Mouse (Mus musculus) forebrain, embryonic 16.5 days (tissue): ENCODE results near the gene Glul. TPM values are rescaled to one million over a fixed set of nuclear protein-coding genes. Genes with fewer than 3 reads are reported as not detected.
A peak's percentile ranks its signal among the peaks of the same experiment; 100 is the strongest.
"Not testable (repeated sequence)": the region's sequence is repeated elsewhere in the genome, so short reads cannot be mapped to it uniquely, and the experiment has no call there.

Experiments
- ATAC-seq: fragments of 200-750 bp; cut with Nextera tagmentation; 2 replicates; pipeline ENCODE4 v1.8.0; 2017; ENCODE audit warnings: mild to moderate bottlenecking, moderate library complexity
- H3K27ac ChIP-seq: fragments of 300-500 bp; sonication (generic); 2 replicates; pipeline ENCODE4 v1.5.1; 2014; ENCODE audit warnings: low read length, control low read depth
- H3K27me3 ChIP-seq: fragments of 300-500 bp; sonication (generic); replicated peaks from 2 replicates; pipeline ENCODE4 v1.6.1; 2014; ENCODE audit warnings: low read length; ENCODE audit not compliant: control insufficient read depth, insufficient read depth
- H3K36me3 ChIP-seq: fragments of 300-500 bp; sonication (generic); 2 replicates; pipeline ENCODE4 v1.6.1; 2014; ENCODE audit not compliant: control insufficient read depth, insufficient read depth
- H3K4me1 ChIP-seq: fragments of 300-500 bp; sonication (generic); replicated peaks from 2 replicates; pipeline ENCODE4 v1.6.1; 2014; ENCODE audit warnings: low read length; ENCODE audit not compliant: control insufficient read depth, insufficient read depth
- H3K4me2 ChIP-seq: fragments of 300-500 bp; sonication (generic); 2 replicates; pipeline ENCODE4 v1.6.1; 2014; ENCODE audit warnings: mild to moderate bottlenecking, low read length, control low read depth
- H3K4me3 ChIP-seq: fragments of 300-500 bp; sonication (generic); replicated peaks from 2 replicates; pipeline ENCODE4 v1.5.1; 2014; ENCODE audit warnings: mild to moderate bottlenecking, low read length, control low read depth
- H3K9ac ChIP-seq: fragments of 300-500 bp; sonication (generic); replicated peaks from 2 replicates; pipeline ENCODE4 v1.6.1; 2014; ENCODE audit warnings: low read depth, low read length, control low read depth
- H3K9me3 ChIP-seq: fragments of 300-500 bp; sonication (generic); 2 replicates; pipeline ENCODE4 v1.6.1; 2016; ENCODE audit warnings: low read length; ENCODE audit not compliant: control insufficient read depth
- WGBS: fragments of 180-500 bp; shearing (Covaris S2); extraction: QIAGEN DNeasy Blood & Tissue Kit; methylation state at CpG from one replicate; pipeline ENCODE4 v1.1.7; 2014; 5-methylcytosine and 5-hydroxymethylcytosine counted together
- polyA plus RNA-seq: library from polyadenylated mRNA; unstranded; fragments of >200 nt; fragmentation: Nextera tagmentation; extraction: Ambion mirVana; gene quantifications from 2 replicates; pipeline ENCODE4 v1.2.1, GENCODE M21; 2015

Glul gene
- polyA plus RNA-seq, result 114 and 137 TPM in 2 replicates

- H3K9me3 ChIP-seq, result no peaks in the 10 kb centered on the region
- peak within 1 kb of the TSS; percentile 66 for H3K4me2 ChIP-seq
- peak; percentile 96 for ATAC-seq
- peak within 1 kb of the TSS; percentile 97 for H3K27ac ChIP-seq
- WGBS, result under 1% methylated on average over 48 of the region's 51 CpGs
- H3K4me1 ChIP-seq, result peaks cover 30% of the 10 kb centered on the region
- H3K9ac ChIP-seq, result peak within 1 kb of the TSS; percentile 79
- peak within 1 kb of the TSS; percentile 83 for H3K4me3 ChIP-seq
- peaks cover 8% of the 10 kb centered on the region for H3K36me3 ChIP-seq
- no peaks in the 10 kb centered on the region for H3K27me3 ChIP-seq
Measured at GRCm38 (mm10) chr1:153899731-153900380, at the start of gene Glul, which contains the start of gene Teddm2. Gene Glul (plus strand): TSS chr1:153899944. Gene Teddm2 (minus strand): TSS chr1:153900228.

- not testable (repeated sequence) for H3K27me3 ChIP-seq
Measured at GRCm38 (mm10) chr1:153852696-153853095, 47.0 kb upstream of the Glul start.

DNA sequence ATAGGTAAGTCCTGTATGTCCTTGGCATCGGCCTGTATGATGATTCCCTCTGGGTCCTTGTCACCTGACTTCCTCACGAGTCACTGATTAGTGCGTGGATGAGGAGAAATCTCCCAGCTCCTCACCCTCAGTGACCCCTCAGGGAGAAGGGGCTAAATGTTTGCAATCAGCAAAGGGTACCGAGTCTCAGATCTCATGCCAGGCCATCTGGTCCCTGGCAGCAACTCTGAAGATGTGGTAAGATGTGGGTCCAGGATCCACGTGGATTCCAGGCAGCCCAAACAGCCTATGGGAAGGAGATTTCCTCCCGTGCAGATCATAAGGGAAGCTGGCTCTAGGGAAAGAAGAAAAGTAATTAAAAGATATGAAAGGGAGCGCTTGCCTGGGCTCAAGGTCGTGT, 43.8 kb upstream of the Glul start:
- Histone ChIP-seq H3K27me3 (no peaks in the 10 kb centered on the region), H3K27ac (no peak overlapping the region), H3K9ac (no peak overlapping the region), H3K4me2 (no peak overlapping the region), H3K9me3 (no peaks in the 10 kb centered on the region), H3K4me3 (no peak overlapping the region), H3K36me3 (no peaks in the 10 kb centered on the region), H3K4me1 (no peaks in the 10 kb centered on the region)
- no peak for ATAC-seq
- WGBS, result 82% methylated on average over 8 of the region's 8 CpGs

More at GRCm38 (mm10) chr1:153852696-153853095, 47.0 kb upstream of the Glul start:
- ATAC-seq, H3K4me1 ChIP-seq, H3K27ac ChIP-seq, H3K4me3 ChIP-seq, H3K9ac ChIP-seq, H3K36me3 ChIP-seq, H3K4me2 ChIP-seq, H3K9me3 ChIP-seq: not testable (repeated sequence)
- 89% methylated on average over 7 of the region's 7 CpGs for WGBS

GRCm38 (mm10) chr1:153874045-153874444, 25.7 kb upstream of the Glul start, which contains the start of gene Teddm1b:
Gene Teddm1b (plus strand): TSS chr1:153874345.
- no peaks in the 10 kb centered on the region for H3K9me3 ChIP-seq
- WGBS, result 87% methylated on average over 6 of the region's 6 CpGs
- H3K9ac ChIP-seq, result no peak within 1 kb of the TSS
- H3K27ac ChIP-seq, result no peak within 1 kb of the TSS
- no peaks in the 10 kb centered on the region for H3K4me1 ChIP-seq
- no peak within 1 kb of the TSS for H3K4me2 ChIP-seq
- H3K27me3 ChIP-seq, result no peaks in the 10 kb centered on the region
- H3K36me3 ChIP-seq, result no peaks in the 10 kb centered on the region
- ATAC-seq, result no peak
- no peak within 1 kb of the TSS for H3K4me3 ChIP-seq

- not testable (repeated sequence) for H3K36me3 ChIP-seq, H3K27me3 ChIP-seq, H3K4me2 ChIP-seq, ATAC-seq, H3K9me3 ChIP-seq, H3K9ac ChIP-seq, H3K4me3 ChIP-seq, H3K27ac ChIP-seq, H3K4me1 ChIP-seq
- 92% methylated on average over 17 of the region's 17 CpGs for WGBS
Measured at GRCm38 (mm10) chr1:153880391-153880790, 19.4 kb upstream of the Glul start.

DNA sequence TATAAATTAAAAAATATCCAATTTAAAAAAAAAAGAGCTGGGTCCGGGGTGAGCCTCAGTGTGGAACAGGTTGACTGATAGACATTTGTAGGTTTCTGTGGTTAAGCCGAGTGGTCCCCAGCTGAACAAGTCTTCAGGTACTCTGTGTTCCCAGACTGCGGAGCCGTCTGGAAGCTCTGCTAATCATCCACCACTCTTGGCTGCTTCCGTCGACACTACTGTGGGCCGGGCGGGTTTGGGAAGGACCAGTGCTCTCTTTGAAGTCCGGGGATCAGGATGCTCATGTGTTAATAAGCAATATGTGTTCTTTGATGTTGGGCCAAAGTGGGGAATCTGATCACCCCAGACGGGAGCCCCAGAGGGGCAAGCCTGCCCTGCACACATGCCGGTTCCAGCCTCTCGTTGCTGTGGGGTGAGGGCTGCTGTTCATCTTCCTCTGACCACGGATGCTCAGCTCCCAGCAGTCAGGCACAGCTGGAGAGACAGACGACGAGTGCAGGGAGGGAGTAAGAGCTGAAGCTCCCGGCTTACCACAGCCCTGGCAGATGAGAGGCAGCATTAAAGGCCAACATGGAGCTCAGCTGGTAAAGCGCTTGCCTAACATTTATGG, 13.6 kb upstream of the Glul start:
- no peak overlapping the region for H3K4me2 ChIP-seq
- no peaks in the 10 kb centered on the region for H3K9me3 ChIP-seq
- no peaks in the 10 kb centered on the region for H3K27me3 ChIP-seq
- 39% methylated on average over 17 of the region's 17 CpGs for WGBS
- no peak overlapping the region for H3K9ac ChIP-seq
- H3K27ac ChIP-seq, result no peak overlapping the region
- H3K4me1 ChIP-seq, result no peaks in the 10 kb centered on the region
- H3K36me3 ChIP-seq, result no peaks in the 10 kb centered on the region
- H3K4me3 ChIP-seq, result no peak overlapping the region
- no peak; the same call in 1 of the 2 replicates for ATAC-seq

GRCm38 (mm10) chr1:153890121-153890520, 9.6 kb upstream of the Glul start:
- Histone ChIP-seq H3K27ac (no peak overlapping the region), H3K9ac (no peak overlapping the region), H3K9me3 (no peaks in the 10 kb centered on the region), H3K4me3 (no peak overlapping the region), H3K4me2 (no peak overlapping the region), H3K4me1 (peaks cover 6% of the 10 kb centered on the region), H3K36me3 (no peaks in the 10 kb centered on the region), H3K27me3 (no peaks in the 10 kb centered on the region)
- WGBS, result 97% methylated on average over 10 of the region's 10 CpGs
- no peak for ATAC-seq

GRCm38 (mm10) chr1:153891442-153891841, 8.3 kb upstream of the Glul start, which contains the start of gene Teddm1a:
Gene Teddm1a (plus strand): TSS chr1:153891742.
- H3K27ac ChIP-seq, result no peak within 1 kb of the TSS
- peaks cover 9% of the 10 kb centered on the region for H3K4me1 ChIP-seq
- no peaks in the 10 kb centered on the region for H3K27me3 ChIP-seq
- 80% methylated on average over 4 of the region's 4 CpGs for WGBS
- H3K4me3 ChIP-seq, result no peak within 1 kb of the TSS
- no peak for ATAC-seq
- H3K9me3 ChIP-seq, result no peaks in the 10 kb centered on the region
- no peak within 1 kb of the TSS for H3K9ac ChIP-seq
- H3K4me2 ChIP-seq, result no peak within 1 kb of the TSS
- no peaks in the 10 kb centered on the region for H3K36me3 ChIP-seq

- WGBS, result 67% methylated on average over 2 of the region's 2 CpGs
- no peaks in the 10 kb centered on the region for H3K9me3 ChIP-seq
- H3K27me3 ChIP-seq, result no peaks in the 10 kb centered on the region
- no peak overlapping the region for H3K9ac ChIP-seq
- peaks cover 9% of the 10 kb centered on the region for H3K4me1 ChIP-seq
- no peak overlapping the region for H3K4me2 ChIP-seq
- H3K27ac ChIP-seq, result no peak overlapping the region
- no peak for ATAC-seq
- no peaks in the 10 kb centered on the region for H3K36me3 ChIP-seq
- H3K4me3 ChIP-seq, result no peak overlapping the region
Measured at GRCm38 (mm10) chr1:153893746-153894145, 6.0 kb upstream of the Glul start.
